Mouse (Mus musculus) right cerebral cortex, adult 18-20 months (tissue): ENCODE measurements at regions not wholly inside any gene's neighbourhood (a gene's known extent, or its start where the extent isn't known, plus 50 kb on each side); places are given as distances from the start of the nearest gene placed in this dataset.
A peak's percentile ranks its signal among the peaks of the same experiment; 100 is the strongest.
"Not testable (repeated sequence)": the region's sequence is repeated elsewhere in the genome, so short reads cannot be mapped to it uniquely, and the experiment has no call there.

Experiments
- DNase-seq: peaks from one replicate; pipeline ENCODE4 v3.0.0; 2022; ENCODE audit warnings: mixed read lengths

GRCm38 (mm10) chr14:87612871-87613270, 196.4 kb downstream of the Tdrd3 start:
- DNase-seq: no peak

GRCm38 (mm10) chr14:87619368-87620035, 203.1 kb downstream of the Tdrd3 start:
- no peak for DNase-seq

GRCm38 (mm10) chr14:87631078-87631813, 214.8 kb downstream of the Tdrd3 start:
- no peak for DNase-seq

- no peak for DNase-seq
Observed at GRCm38 (mm10) chr14:87634596-87634995, 218.2 kb downstream of the Tdrd3 start.

- no peak for DNase-seq
Observed at GRCm38 (mm10) chr14:87637131-87637530, 220.7 kb downstream of the Tdrd3 start.

- no peak for DNase-seq
Observed at GRCm38 (mm10) chr14:87667910-87668309, 251.5 kb downstream of the Tdrd3 start.

GRCm38 (mm10) chr14:87669496-87669895, 253.1 kb downstream of the Tdrd3 start:
- DNase-seq: no peak

- DNase-seq: no peak
Observed at GRCm38 (mm10) chr14:87680788-87681187, 264.3 kb downstream of the Tdrd3 start.

- peak; percentile 31 for DNase-seq
Observed at GRCm38 (mm10) chr14:87683091-87683806, 266.8 kb downstream of the Tdrd3 start.

- no peak for DNase-seq
Observed at GRCm38 (mm10) chr14:87689866-87690265, 273.4 kb downstream of the Tdrd3 start.

GRCm38 (mm10) chr14:87736456-87736855, 320.0 kb downstream of the Tdrd3 start:
- no peak for DNase-seq

- no peak for DNase-seq
Observed at GRCm38 (mm10) chr14:87745524-87745923, 329.1 kb downstream of the Tdrd3 start.

- DNase-seq: no peak
Observed at GRCm38 (mm10) chr14:87746011-87746410, 329.6 kb downstream of the Tdrd3 start.

- DNase-seq: no peak
Observed at GRCm38 (mm10) chr14:87749068-87749467, 332.6 kb downstream of the Tdrd3 start.

- no peak for DNase-seq
Observed at GRCm38 (mm10) chr14:87749762-87750161, 333.3 kb downstream of the Tdrd3 start.

- no peak for DNase-seq
Observed at GRCm38 (mm10) chr14:87750665-87751170, 334.3 kb downstream of the Tdrd3 start.

GRCm38 (mm10) chr14:87754744-87755143, 338.3 kb downstream of the Tdrd3 start:
- DNase-seq: no peak

- no peak for DNase-seq
Observed at GRCm38 (mm10) chr14:87775332-87775890, 359.0 kb downstream of the Tdrd3 start.

- no peak for DNase-seq
Observed at GRCm38 (mm10) chr14:87799803-87800202, 383.4 kb downstream of the Tdrd3 start.

- not testable (repeated sequence) for DNase-seq
Observed at GRCm38 (mm10) chr14:87809664-87810063, 393.2 kb downstream of the Tdrd3 start.

GRCm38 (mm10) chr14:87844120-87844519, 427.7 kb downstream of the Tdrd3 start:
- no peak for DNase-seq

GRCm38 (mm10) chr14:87861486-87861885, 445.0 kb downstream of the Tdrd3 start:
- no peak for DNase-seq
